Mouse (Mus musculus): Measurements from ENCODE around the gene Map2k5.
A peak's percentile ranks its signal among the peaks of the same experiment; 100 is the strongest.

The Map2k5 gene

GRCm38 (mm10) chr9:63146856-63147274 lies 230.8 kb downstream of the Map2k5 start:
- DNase-seq (ENCODE audit: low read depth, low spot score): no peak

DNA sequence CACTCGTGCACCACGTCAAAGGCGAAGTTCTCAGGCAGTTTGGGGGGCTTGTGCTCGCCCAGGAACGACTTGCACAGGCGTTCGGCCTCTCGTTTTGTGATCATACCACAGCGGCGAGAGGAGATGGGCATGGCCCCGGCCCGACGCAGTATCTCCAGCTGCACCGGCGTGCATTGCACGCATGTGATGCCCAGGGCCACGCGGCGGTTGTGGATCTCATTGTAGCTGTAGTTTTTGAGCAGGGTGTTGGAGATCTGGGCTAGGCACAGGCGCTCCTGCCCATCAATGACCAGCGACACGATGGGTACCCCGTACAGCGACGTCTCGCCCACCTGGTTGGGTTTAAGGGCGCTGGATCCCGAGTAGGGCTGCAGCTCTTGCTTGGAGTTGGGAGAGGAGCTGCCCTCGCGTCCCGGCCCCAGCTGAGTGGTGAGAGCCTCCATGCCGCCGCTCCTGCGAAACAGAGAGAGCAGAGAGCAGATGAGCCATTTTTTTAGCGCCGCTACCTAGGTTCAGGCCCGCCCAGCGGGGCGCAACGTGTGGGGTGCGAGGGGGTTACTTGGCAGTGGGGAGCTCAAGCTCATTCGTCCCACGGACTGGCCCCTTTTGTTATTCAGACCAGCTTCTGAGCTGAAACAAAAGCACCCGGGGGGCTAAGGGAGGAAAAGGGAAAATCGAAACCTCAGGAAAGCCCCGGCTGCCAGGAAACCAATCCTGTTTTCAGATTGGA lies 231.4 kb downstream of the Map2k5 start:
- DNase-seq (ENCODE audit: low read depth, low spot score): no peak

DNA sequence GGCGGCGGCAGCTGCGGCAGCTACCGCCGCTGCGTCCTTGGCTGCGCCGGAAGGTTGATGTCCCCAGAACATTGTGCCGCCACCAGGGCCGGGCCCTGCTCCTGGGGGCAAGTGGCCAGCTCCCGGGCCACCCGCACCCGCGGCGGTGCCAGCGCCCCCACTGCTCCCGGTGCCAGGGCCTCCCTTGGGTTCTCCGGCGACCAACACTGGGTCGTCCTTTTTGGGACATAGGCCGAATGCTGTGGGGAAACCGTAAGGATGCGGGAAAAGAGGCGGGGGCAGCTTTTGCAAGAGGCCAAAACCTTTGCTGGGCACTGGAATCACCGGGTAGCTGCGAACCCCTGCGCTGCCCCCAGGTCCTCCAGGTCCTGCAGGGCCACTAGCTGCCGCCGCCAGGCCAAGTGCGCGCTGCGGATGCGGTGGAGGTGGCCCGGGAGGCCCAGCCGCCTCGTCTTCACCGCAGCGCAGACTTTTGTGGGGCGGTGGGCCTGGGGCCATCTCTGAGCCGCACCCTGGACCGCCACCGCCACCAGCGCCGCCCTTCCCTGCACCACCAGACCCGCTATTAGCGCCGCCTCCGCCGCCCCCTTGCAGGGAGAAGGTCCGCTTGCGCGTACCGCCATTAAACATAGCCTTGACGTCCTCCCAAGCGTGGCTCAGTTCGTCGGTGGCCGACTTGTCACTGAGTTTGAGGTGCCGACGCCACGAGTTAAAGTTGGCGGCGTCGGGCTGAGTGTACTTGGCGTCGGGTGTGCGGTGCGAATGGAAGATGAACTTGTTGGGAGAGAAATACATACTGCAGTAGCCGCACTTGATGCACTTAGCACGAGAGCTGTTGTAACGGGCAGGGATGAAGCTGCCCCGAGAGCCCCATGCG lies 232.2 kb downstream of the Map2k5 start:
- no peak for DNase-seq (ENCODE audit: low read depth, low spot score)

GRCm38 (mm10) chr9:63144502-63145248 lies 233.0 kb downstream of the Map2k5 start:
- DNase-seq (ENCODE audit: low read depth, low spot score): no peak

DNA sequence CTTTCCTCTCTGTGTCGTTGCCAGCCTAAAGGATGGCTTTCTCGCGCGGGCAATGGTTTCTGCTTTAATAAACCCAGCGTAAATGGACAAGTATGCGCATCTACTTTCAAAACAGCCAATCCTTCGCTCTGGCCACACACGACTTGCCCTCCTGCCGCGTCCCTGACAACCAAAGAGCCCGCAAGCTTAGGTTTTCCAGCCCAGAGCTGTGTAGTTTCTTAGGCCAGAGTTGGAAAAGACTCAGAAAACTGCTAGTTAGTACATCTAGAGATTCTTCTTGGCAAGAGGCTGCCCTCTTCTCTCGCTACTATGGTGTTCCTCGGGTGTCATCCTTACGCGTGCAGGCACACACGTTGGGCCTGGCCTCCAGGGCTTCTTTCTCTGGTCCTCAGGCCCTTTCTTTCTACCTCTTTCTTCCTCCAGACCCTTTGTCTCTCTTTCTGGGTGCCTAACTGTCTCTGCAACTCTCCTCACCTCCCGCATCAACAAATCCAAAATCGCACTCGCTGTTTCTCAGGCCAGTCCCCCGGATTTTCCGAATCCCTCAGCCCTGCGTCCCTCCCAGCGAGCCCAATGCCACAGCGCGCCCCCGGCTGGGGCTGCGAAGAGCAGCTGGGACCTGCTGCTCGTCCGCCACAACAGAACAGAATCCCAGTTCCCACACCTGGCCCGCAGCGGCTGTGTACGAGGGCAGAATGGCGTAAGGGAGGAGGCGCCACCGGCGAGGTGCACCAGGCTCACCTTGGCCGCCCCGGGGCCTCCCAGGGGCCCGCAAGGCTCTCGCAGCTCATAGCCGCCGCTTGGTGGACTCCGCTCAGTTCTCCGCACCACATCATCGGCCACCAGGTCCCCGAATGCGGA lies 233.8 kb downstream of the Map2k5 start:
- DNase-seq (ENCODE audit: low read depth, low spot score): no peak

GRCm38 (mm10) chr9:63143227-63143626 lies 234.5 kb downstream of the Map2k5 start:
- DNase-seq (ENCODE audit: low read depth, low spot score): no peak

- DNase-seq (ENCODE audit: low read depth, low spot score): no peak
These were observed 235.2 kb downstream of the Map2k5 start for GRCm38 (mm10) chr9:63142335-63143036.

- no peak for DNase-seq (ENCODE audit: low read depth, low spot score)
These were observed 235.9 kb downstream of the Map2k5 start for GRCm38 (mm10) chr9:63141641-63142334.

GRCm38 (mm10) chr9:63140211-63140610 lies 237.5 kb downstream of the Map2k5 start:
- DNase-seq (ENCODE audit: low read depth, low spot score): no peak

DNA sequence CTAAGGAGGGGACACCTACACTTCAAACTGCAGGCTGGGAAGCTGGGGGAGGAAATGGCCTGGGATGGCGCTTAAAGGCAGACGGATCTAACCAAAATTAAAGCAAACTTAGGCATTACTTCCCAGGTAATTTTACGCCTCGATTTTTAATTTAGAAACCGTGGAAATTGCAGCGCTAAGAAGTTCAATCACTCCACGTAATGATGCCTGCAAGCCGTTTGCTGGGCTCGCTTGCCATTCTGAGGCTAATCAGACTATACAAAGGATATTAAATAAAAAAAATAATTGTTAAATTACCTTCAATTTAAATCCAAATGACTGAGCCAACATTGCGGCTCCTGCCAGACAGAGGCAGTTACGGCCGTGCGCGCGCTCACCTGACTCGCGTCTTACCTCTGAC lies 238.0 kb downstream of the Map2k5 start:
- DNase-seq (ENCODE audit: low read depth, low spot score): no peak

GRCm38 (mm10) chr9:63138481-63138967 lies 239.2 kb downstream of the Map2k5 start:
- no peak for DNase-seq (ENCODE audit: low read depth, low spot score)

DNA sequence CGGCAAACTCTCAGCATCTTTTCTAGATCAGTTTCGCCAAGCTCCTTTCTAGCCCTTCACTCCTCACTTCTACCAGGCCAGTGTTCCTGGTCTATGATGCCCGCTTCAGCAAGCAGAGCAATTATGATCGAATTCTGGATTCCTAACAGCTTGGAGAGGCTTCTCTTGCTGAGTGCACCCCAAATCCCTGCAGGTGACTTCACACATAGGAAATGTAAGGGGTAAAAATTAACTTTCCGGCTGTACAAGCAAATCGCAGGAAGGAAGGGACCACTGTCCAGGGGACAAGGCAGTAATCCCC lies 240.1 kb downstream of the Map2k5 start:
- no peak for DNase-seq (ENCODE audit: low read depth, low spot score)

GRCm38 (mm10) chr9:63136756-63137614 lies 240.7 kb downstream of the Map2k5 start:
- DNase-seq (ENCODE audit: low read depth, low spot score): no peak

DNA sequence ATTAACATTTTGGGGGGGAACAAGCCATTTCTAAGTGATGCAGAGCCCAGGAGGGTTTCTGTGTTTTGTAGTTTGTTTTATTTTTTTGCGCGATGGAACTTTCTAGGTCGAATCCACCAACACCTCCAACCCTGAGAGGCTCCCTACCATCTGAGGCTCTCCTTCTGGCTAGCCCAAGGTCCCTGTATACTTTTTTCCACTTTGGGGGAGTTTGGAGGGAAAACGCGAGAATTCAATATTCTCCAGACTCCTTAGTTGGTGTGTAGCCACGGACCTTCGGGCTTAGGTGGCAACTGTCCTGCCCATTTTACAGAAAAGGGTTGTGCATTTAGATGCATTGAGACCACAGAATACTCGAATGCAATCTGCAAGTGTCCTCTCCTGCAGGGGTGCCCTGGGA lies 241.5 kb downstream of the Map2k5 start:
- DNase-seq (ENCODE audit: low read depth, low spot score): no peak

GRCm38 (mm10) chr9:63135801-63136200 lies 241.9 kb downstream of the Map2k5 start:
- DNase-seq (ENCODE audit: low read depth, low spot score): peak; percentile 75

- peak; percentile 39 for DNase-seq (ENCODE audit: low read depth, low spot score)
These were observed 242.3 kb downstream of the Map2k5 start for GRCm38 (mm10) chr9:63135356-63135755.

GRCm38 (mm10) chr9:63133659-63134058 lies 244.0 kb downstream of the Map2k5 start:
- DNase-seq (ENCODE audit: low read depth, low spot score): no peak

DNA sequence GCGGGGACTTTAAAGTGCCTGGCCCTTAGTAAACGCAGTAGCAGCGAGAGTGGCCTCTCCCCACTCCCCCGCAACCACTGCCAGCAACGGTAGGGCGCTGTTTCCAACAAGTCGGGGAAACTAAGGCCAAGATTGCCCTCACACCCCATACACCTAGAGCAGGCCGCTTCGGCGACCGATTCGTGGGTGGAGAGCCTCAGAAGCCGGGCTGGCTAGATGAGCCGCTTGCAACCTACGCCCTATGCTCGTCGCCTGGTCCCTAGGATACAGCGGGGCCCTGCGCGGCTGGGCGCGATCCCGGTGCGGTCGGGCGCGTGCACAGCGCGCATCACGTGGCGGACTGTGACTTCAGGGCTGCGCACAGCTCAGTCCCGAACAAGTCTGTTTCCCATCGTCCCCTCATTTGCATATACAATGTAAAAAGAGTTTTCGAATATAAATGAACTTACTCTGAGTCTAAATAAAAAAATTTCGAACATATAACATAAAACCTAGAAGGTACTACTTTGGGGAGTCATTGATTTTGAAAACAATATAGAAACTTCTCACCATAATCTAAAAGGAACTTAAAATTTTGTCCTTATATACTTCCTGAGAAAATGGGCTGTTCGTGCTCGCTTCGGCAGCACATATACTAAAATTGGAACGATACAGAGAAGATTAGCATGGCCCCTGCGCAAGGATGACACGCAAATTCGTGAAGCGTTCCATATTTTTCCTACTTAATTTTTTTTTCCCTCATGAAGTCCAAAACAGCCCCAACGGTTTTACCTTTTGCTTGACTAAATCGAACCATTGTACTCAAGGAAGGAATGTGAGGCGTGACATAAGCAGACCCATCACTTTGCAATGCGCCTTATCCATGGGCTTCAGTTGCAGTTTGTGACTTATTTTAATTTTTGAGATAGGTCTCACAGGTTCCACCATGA lies 244.8 kb downstream of the Map2k5 start:
- peak; percentile 87 for DNase-seq (ENCODE audit: low read depth, low spot score)

Measured in 3T3-L1 (cell line).